Mouse (Mus musculus) G1E-ER4 (cell line): Measurements from ENCODE around the gene Asic2. TPM values are rescaled to one million over a fixed set of nuclear protein-coding genes. Genes with fewer than 3 reads are reported as not detected.

Source experiments
- GATA1 ChIP-seq: IDR thresholded peaks from one replicate; pipeline ENCODE4 v1.8.0; 2012; ENCODE audit warnings: low read length, inconsistent platforms
- polyA plus RNA-seq: library from polyadenylated mRNA; stranded (reverse); fragments of >175 nt; gene quantifications from 2 replicates; pipeline ENCODE4 v1.2.3, GENCODE M21; 2012

The Asic2 gene
- polyA plus RNA-seq, 1 experiment = not detected

DNA sequence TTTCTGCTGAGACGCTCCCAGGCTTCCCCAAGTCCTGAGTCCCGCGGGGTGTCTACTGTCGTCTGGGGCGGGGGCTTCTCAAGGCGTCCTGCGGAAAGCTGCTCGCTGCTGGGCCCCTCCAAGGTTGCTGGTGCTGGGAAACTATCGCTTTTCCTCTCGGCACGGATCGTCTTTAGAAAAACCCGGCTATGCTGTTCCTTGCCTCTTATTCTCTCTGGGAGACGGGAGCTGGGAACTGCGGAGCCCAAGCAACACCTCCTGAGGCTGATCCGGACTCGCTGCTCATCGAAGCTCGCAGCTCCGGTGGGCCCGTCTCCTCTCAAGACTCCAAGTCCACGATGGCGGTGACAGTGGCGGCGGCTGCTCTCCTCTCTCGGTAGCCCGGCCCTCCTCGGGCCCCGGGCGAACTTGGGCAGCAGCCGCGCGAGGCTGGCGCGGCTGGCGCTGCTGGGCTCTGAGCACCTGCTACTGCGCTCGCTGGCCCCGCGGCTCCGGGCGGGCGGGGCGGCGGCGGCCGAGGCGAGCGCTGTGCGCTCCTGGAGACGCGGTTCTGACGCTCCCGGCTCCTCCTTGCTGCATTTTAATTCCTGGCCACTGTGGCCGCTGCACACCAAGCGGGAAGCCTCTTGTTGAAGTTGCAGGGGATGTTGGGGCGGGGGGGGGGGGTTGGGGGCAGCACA lies 815.0 kb downstream of the Asic2 start:
- TF ChIP-seq GATA1 = no peak

DNA sequence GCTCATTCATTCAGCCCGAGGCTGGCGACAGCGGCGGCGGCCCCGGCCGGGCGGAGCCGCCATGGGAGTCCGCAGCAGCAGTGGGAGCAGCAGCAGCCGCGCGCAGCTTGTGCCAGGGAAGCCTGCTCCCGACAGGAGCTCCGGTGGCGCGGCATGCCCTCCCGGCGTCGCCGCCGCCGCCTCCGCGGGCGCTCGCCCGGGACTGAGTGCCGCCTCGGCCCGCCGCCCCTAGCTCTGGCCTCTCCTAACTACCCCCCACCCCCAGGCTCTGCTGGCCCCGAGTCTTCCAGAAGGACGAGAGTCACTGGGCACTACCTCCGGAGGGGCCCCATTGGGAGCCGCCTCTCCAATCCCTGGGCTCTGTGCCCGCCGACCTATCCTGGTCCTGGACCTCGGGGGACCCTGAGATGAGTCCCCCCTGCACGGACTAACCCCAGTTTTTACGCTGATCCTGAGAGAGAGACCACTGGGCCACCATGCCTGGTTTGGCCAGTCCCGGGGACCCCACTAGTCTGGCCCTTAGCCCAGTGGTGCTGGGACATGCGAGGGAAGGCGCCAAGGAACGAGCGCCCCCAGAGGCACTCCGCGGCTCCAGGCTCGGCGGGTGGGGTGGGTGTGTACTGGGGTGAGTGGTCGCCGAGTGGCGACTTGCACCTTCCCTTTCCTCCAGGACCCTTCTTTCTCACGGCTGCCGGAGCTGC lies 815.6 kb downstream of the Asic2 start:
- TF ChIP-seq GATA1 = no peak

DNA sequence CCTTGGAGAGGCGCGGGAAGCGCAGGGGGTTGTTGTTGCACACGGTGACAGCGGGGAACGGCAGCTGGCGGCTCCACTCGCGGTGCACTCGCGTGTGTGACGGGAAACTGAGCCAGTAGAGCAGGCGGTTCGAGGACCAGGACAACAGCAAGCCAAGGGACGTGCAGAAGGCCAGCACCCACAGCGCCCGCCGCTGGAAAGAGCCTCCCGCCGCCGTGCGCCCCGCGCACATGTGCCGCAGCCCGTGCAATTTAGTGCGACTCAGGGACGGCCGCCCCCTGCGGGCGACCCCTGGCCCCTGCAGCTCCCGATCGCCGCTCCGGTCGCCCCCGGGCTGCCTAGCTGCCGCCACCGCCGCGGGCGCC lies 816.3 kb downstream of the Asic2 start:
- no peak for TF ChIP-seq GATA1

DNA sequence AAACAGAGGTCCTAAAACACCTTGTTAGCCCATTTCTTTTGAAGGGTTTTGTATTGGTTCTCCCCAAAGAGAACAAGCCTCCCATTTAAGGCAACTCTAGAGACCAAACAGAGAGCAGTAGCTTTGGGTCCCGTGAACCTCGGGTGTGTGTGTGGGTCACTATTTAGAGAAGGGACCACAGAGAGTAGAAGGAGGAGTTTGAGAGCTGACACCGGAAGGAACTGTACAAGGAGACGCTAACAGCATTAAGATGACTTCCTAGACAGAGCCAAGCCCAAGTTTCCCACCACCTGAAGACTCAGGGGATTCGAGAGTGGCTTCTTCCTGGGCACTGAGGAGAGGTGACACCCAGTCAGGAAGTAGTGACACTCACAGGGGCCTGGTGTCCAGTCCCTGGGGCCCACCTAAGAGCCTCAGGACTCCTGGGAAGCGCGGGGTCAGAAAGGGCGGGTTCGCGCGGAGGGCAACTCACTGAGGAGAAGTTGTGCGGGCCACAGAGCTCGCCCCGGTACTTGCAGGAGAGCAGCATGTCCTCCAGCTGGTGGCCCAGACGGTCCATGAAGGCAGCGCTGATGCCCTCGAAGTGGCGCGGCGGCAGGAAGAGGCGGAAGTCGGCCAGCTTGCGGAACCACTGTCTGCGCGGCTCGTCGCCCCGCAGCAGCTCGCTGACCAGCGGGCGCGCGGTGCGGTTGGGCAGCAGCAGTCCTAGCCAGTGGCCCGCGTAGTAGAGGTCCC lies 816.8 kb downstream of the Asic2 start:
- TF ChIP-seq GATA1 = no peak

DNA sequence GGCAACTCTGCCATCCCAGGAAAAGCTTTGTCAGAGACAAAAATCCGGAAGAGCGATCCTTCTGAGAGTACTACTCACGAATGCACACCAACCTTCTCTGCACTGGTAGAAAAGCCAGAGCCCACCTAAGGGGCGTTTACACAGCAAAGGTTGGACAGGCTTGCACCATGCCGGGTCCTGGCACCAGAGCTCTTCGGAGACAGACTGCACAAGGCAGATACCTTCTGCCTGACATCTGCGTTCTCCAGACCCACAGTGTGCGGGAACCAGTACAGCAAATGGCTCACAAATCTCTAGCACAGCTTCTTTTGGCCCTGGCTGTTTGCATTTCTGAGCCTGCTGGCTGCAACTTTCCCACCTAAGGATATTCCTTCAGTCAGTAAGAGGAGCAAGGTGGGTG lies 817.6 kb downstream of the Asic2 start:
- no peak for TF ChIP-seq GATA1

DNA sequence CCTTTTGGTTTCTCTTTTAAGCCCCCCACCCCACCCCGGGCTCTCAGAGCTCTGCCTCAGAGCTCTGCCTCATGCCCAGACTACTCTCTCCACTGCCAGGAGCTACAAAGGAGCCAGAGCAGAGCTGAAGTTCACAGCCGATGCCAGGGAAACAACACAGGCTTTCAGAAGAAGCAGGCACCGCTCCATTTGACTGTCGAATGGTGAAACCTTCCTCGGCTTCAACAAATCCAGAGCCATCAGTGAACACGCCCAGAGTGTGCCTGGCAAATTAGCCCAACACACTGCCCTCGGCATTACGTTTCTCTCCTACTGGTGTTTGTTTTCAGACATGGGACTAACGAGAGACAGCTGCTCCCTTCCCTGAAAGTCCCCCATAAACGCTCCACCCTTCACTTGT lies 819.8 kb downstream of the Asic2 start:
- TF ChIP-seq GATA1 = no peak

DNA sequence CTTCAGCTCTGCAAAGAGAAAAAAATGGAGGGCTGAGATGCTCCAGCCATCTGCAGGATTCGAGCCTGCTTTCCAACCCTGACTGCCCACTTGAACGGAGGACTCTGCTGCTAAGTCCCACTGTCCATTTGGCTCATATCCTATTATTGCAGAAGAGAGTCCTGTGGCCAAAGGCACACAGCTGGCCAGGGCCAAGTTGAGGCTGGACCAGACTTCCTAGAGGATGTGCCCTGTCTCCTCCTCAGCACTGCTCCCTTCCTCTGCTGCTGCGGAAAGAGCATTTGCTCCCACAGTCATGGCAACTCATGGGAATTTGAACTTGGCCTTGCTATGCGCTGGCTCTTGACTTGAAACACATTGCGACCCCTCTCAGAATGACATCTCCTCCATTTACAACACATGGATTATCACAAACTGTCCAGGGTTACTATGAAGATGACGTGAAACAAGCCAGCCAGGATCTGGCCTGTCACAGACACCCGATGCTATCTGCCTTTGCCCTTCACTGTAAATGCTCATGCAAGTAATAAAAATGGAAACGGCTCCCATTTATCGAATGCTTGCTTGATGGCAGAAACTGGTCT lies 821.6 kb downstream of the Asic2 start:
- TF ChIP-seq GATA1 = no peak

DNA sequence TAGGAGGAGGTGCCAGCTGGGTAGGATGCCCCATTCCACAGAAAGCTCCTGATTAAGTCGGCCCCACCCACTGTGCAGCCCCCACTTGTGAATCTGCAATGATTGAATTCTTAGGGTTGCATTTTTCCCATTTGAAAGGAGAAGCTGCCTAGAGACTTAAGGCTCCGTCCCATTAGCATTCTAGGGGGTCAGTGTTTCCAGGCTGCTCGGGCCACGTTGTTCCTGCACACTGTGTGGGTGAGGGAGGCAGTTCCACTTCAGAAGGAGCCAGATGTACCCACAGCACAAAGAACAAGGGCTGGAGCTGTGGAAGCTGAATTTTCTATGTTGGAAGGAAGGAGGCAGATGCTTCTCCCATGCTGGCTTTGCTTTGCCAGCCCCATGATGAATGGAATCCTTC lies 833.1 kb downstream of the Asic2 start:
- no peak for TF ChIP-seq GATA1

DNA sequence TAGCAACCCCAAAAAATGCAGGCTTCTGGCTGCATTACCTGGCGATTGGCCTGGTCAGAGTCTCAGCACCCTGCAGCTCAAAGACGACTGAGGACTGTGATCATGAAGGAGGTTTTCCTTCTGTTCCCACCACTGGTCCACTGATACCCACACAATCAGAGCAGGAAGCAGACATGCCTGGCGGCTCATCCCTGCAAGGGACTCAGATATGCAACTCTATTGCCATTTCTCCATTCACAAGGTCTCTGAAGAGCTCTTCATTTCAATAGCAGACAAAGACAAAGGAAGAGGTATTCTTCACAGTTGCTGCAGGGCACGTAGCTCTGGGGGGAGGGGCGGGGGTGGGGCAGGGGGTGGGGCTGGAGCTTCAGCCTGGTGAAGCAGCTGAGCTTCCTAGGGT lies 834.3 kb downstream of the Asic2 start:
- no peak for TF ChIP-seq GATA1

DNA sequence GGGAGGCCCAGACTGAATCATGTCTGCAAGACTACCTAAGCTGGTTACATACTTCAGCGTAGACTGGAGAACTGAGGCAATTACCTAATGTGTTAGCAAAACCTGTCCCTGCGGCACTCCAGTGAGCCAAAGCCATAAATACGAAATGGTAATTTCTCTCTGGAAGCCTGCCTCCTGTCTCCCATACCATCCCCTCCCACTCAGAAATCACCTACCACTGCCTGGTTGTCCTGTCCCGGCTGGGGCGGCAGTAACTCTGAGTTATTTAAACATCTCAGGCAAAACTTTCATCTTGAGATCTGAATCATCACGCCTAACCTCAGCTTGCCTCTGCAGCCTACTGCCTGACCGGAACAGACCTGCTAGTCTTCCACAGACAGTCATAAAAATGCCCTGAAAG lies 835.6 kb downstream of the Asic2 start:
- TF ChIP-seq GATA1 = no peak

DNA sequence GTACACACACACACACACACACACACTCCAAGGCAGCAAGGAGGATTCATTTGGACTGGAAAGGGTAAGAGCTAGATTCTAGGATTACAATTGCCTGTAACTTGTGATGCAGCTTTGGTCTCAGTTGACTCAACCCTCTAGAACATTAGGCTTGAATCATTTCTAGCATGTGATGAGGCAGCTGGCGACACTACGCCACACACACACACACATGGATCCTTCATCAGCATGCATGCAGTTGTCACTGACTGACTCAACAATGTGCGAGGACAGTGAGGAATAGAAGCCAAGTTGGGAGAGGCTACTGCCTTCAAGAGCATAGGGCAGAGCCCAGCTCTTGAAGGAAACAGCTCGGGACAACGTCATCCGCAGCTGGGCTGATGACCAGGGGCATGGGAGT lies 843.9 kb downstream of the Asic2 start:
- TF ChIP-seq GATA1 = no peak

DNA sequence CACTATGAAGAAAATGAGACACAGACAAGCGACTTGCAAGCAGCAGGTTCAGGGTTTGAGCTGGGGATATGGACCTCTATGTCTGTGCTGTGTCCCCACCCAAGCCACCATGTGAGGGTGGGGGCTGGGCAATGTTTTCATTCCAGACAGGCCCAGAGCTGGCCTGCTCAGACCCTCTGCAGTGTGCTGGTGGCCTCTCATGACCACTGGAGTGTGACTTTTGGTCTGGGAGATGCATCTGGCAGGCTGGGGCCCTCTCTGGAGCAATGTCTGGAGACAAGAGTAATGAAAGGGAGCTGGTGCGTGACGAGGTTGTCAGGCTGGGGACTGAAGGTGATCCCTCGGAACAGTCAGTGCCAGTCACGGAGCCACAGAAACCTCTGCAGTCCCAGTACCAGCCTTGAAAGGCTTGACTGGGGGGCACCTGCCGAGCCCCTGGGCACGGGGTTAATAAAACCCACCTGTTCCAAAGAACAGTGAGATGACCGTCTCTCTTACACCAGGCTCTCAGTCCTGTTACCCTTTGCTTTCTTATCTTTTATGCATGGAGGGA lies 848.2 kb downstream of the Asic2 start:
- TF ChIP-seq GATA1 = no peak

DNA sequence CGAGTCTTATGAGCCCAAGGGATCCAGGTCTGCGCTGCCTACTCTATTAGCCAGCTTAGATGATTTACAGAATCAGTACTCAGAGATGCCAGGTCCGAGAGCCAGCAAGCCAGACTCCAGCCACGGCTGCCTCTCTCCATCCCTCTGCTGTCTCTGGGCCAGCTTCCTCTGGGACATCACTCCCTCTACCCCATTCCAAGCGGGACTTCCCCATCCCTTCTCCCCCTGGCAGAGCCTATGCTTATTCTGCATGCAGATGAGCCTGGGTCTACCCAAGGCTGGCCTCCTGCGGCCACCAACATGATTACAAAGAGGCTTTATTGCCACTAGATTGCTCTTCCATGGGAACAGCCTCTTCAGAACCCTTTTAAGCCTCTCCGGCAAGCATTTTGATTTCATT lies 850.2 kb downstream of the Asic2 start:
- TF ChIP-seq GATA1 = no peak

DNA sequence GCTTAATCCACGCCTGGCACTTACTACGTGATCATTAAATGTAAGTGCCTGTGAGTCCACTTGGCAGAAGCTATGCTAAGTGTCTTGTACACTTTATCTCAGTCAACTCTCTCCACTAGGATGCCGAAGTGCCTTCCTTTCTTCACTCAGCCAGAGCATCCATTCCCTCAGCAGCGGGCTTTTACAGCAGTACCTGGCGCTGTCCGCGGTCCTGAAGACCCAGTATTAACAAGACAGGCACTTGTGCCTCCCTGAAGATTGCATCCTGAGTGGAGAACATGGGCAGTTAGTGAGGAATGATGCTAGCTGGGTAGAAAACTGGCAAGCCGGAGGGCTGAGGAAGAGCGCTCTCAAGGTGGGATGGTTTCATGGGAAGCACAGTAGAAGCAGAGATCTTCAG lies 852.6 kb downstream of the Asic2 start:
- TF ChIP-seq GATA1 = no peak

DNA sequence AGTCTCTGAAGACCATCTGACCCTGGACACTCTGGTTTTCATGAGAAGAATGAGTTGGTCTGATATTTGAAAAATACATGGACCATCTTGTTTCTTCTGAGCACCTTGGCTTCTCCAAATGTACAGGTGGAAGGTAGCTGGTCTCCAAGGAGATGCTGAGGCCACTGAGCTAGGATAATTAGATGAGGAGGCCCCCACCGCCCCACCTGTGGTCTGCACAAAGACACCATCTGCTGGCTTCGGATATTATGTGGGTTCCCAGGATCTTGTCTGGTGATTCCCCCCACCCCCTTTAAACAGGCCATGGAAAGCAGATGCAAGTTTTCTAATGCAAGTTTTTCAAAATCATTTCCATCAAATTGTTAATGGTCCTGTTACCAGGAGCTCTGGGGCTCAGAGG lies 856.6 kb downstream of the Asic2 start:
- no peak for TF ChIP-seq GATA1

DNA sequence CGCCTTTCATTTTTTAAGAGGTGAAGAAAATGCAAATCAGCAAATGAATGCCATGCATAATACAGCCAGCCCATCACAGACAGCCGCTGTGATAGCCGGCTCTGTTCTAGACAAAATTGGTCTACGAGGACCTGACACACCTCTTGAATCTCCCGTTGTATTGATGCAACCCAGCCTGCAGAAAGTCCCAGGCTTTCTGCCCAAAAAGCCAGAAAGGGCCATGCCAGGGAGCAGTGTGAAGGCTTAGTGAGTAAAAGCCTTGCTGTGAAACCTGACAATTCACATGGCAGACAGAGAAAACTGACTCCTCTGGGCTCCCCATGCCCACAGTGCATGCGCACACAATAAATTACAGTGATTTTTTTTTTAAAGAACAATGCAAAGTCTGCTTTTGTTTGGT lies 858.2 kb downstream of the Asic2 start:
- no peak for TF ChIP-seq GATA1
